Comparison of ENCODE assay signal across 11 mouse cellular contexts in genomic region chr13:41746971-41747615, GRCm38 (mm10).
DNase-seq lines count a peak whose midpoint lies in the region; ATAC-seq lines count a peak whose summit lies in the region.
"Had no signal": no experiment of that assay in that cellular context is flagged by ENCODE, and none has a peak within 500 bp of the region (broad histone marks: within the 10 kb centered on the region; RNA-seq: fewer than 3 reads in every experiment).

No protein-coding gene starts in this region.

- no peak overlapping the region for H3K9ac ChIP-seq in midbrain, embryonic 11.5 days (ENCODE audit: low read length)
- no peak overlapping the region for H3K9ac ChIP-seq in kidney, embryonic 15.5 days
- H3K9ac ChIP-seq: heart, embryonic 13.5 days had no signal

- H3K4me3 ChIP-seq in midbrain, embryonic 11.5 days (ENCODE audit: low read depth, low read length), result no peak overlapping the region
- H3K4me3 ChIP-seq in midbrain, embryonic 10.5 days, result no peak overlapping the region
- H3K4me3 ChIP-seq in kidney, embryonic 15.5 days (replicated peaks), result no peak overlapping the region
- H3K4me3 ChIP-seq: heart, embryonic 13.5 days had no signal

- no peak for DNase-seq in cerebellum, adult 9-11 months
- DNase-seq in midbrain, embryonic 11.5 days (ENCODE audit: low spot score, missing footprints), result peak; percentile 87
- DNase-seq in midbrain, embryonic 10.5 days (ENCODE audit: low spot score), result no peak
- DNase-seq in cerebellum, postnatal 10 days, result peak; percentile 57 to 93
- no peak for DNase-seq in testis, postnatal 14 days (ENCODE audit: low spot score)

- 60% methylated on average over 8 of the region's 8 CpGs for WGBS in midbrain, embryonic 11.5 days
- 64% methylated on average over 8 of the region's 8 CpGs for WGBS in midbrain, embryonic 10.5 days
- WGBS in kidney, embryonic 15.5 days, result 46% methylated on average over 8 of the region's 8 CpGs

- no peaks in the 10 kb centered on the region; the same call in 1 of the 2 replicates for H3K4me1 ChIP-seq in midbrain, embryonic 11.5 days (ENCODE audit: control insufficient read depth, insufficient read depth, low read length)
- no peaks in the 10 kb centered on the region for H3K4me1 ChIP-seq in midbrain, embryonic 10.5 days
- no peaks in the 10 kb centered on the region for H3K4me1 ChIP-seq in kidney, embryonic 15.5 days

- no peaks in the 10 kb centered on the region for H3K27me3 ChIP-seq in midbrain, embryonic 11.5 days (ENCODE audit: control insufficient read depth, insufficient read depth, low read length)
- no peaks in the 10 kb centered on the region for H3K27me3 ChIP-seq in midbrain, embryonic 10.5 days (ENCODE audit: low read depth, poor library complexity, severe bottlenecking)
- H3K27me3 ChIP-seq in kidney, embryonic 15.5 days, result no peaks in the 10 kb centered on the region
- H3K27me3 ChIP-seq: heart, embryonic 13.5 days had no signal

- no peak overlapping the region for H3K27ac ChIP-seq in midbrain, embryonic 11.5 days (ENCODE audit: low read depth, low read length)
- H3K27ac ChIP-seq in midbrain, embryonic 10.5 days (replicated peaks), result no peak overlapping the region
- H3K27ac ChIP-seq in kidney, embryonic 15.5 days, result peak overlapping the region; percentile 18; the same call in 1 of the 2 replicates
- H3K27ac ChIP-seq: heart, embryonic 13.5 days; macrophage had no signal

- no peaks in the 10 kb centered on the region for H3K9me3 ChIP-seq in midbrain, embryonic 11.5 days (ENCODE audit: control insufficient read depth, low read length)
- no peaks in the 10 kb centered on the region for H3K9me3 ChIP-seq in midbrain, embryonic 10.5 days (replicated peaks)
- no peaks in the 10 kb centered on the region for H3K9me3 ChIP-seq in kidney, embryonic 15.5 days (replicated peaks)
- H3K9me3 ChIP-seq: G1E; heart, embryonic 13.5 days had no signal

- H3K4me2 ChIP-seq in midbrain, embryonic 11.5 days, result no peak overlapping the region
- no peak overlapping the region for H3K4me2 ChIP-seq in kidney, embryonic 15.5 days
- H3K4me2 ChIP-seq: heart, embryonic 13.5 days had no signal

- ATAC-seq in cerebellum, adult (ENCODE audit: insufficient number of reproducible peaks, low FRiP score, low TSS enrichment), result peak; percentile 72; the same call in 1 of the 2 replicates
- 0 out of 2 replicates have a peak, but pooled peaks have one; percentile 14 for ATAC-seq in midbrain, embryonic 11.5 days (ENCODE audit: low FRiP score)
- peak; percentile 33; the same call in 1 of the 2 replicates for ATAC-seq in kidney, embryonic 15.5 days (replicated peaks; ENCODE audit: low FRiP score)
- ATAC-seq in monocyte, adult 5-6 weeks (replicated peaks; ENCODE audit: insufficient number of reproducible peaks, low FRiP score, low TSS enrichment, poor library complexity, severe bottlenecking), result peak; percentile 43; the same call in 1 of the 2 replicates

- H3K36me3 ChIP-seq in midbrain, embryonic 11.5 days (ENCODE audit: control insufficient read depth, insufficient read depth, low read length), result no peaks in the 10 kb centered on the region
- H3K36me3 ChIP-seq in midbrain, embryonic 10.5 days, result no peaks in the 10 kb centered on the region
- no peaks in the 10 kb centered on the region for H3K36me3 ChIP-seq in kidney, embryonic 15.5 days
- H3K36me3 ChIP-seq: G1E; heart, embryonic 13.5 days had no signal

Comparison
In these comparisons a context has a peak if more than half of its experiments do, and no peak if none do; other contexts are left out.
1. DNase-seq: peak in midbrain, embryonic 11.5 days (single experiment) and cerebellum, postnatal 10 days (2 of 2); none in cerebellum, adult 9-11 months (single experiment), midbrain, embryonic 10.5 days (single experiment) and testis, postnatal 14 days (single experiment).
2. ATAC-seq: peak in every context shown above with its lines; median percentile 72 in cerebellum, adult; 43 in monocyte, adult 5-6 weeks; 33 in kidney, embryonic 15.5 days; 14 in midbrain, embryonic 11.5 days.